Mouse (Mus musculus) adrenal gland, postnatal 10 days (tissue): ENCODE data around the gene Dusp10. TPM values are rescaled to one million over a fixed set of nuclear protein-coding genes. Genes with fewer than 3 reads are reported as not detected.

Experiments
- DNase-seq: peaks from one replicate; pipeline ENCODE4 v3.0.0; 2021; ENCODE audit warnings: mixed read lengths
- total RNA-seq, 2 experiments: library from RNA; stranded (reverse); gene quantifications; 2 replicates each; pipeline ENCODE4 v1.2.3; 2021

Dusp10 gene
- total RNA-seq, 2 experiments from 2014 or later = 17.4 to 30.9 TPM

GRCm38 (mm10) chr1:184030070-184030802, 17.1 kb downstream of the Dusp10 start:
- DNase-seq = no peak

GRCm38 (mm10) chr1:184032682-184033389, 19.7 kb downstream of the Dusp10 start:
- no peak for DNase-seq

- peak; percentile 85 for DNase-seq
Observed at GRCm38 (mm10) chr1:184033390-184034010, 20.4 kb downstream of the Dusp10 start.

GRCm38 (mm10) chr1:184034011-184034557, 21.0 kb downstream of the Dusp10 start, which contains the start of gene 1700056E22Rik:
TSS of gene 1700056E22Rik (minus strand) at chr1:184034301.
- DNase-seq = peak; percentile 99

GRCm38 (mm10) chr1:184034741-184035181, 21.7 kb downstream of the Dusp10 start:
- peak; percentile 53 for DNase-seq

GRCm38 (mm10) chr1:184035346-184035903, 22.3 kb downstream of the Dusp10 start:
- no peak for DNase-seq

- no peak for DNase-seq
Observed at GRCm38 (mm10) chr1:184037802-184038201, 24.7 kb downstream of the Dusp10 start.

GRCm38 (mm10) chr1:184039301-184039700, 26.2 kb downstream of the Dusp10 start:
- DNase-seq = no peak

GRCm38 (mm10) chr1:184040181-184040580, 27.1 kb downstream of the Dusp10 start:
- no peak for DNase-seq

- no peak for DNase-seq
Observed at GRCm38 (mm10) chr1:184040906-184041305, 27.8 kb downstream of the Dusp10 start.

GRCm38 (mm10) chr1:184041778-184042573, 28.9 kb downstream of the Dusp10 start:
- peak; percentile 78 for DNase-seq

GRCm38 (mm10) chr1:184042745-184043144, 29.6 kb downstream of the Dusp10 start:
- DNase-seq = no peak

GRCm38 (mm10) chr1:184043391-184043790, 30.3 kb downstream of the Dusp10 start:
- DNase-seq = no peak

GRCm38 (mm10) chr1:184046070-184046677, 33.1 kb downstream of the Dusp10 start:
- DNase-seq = no peak

GRCm38 (mm10) chr1:184047818-184048217, 34.7 kb downstream of the Dusp10 start:
- DNase-seq = no peak

- no peak for DNase-seq
Observed at GRCm38 (mm10) chr1:184048675-184049418, 35.7 kb downstream of the Dusp10 start.

GRCm38 (mm10) chr1:184051286-184051685, 38.2 kb downstream of the Dusp10 start:
- no peak for DNase-seq

GRCm38 (mm10) chr1:184051824-184052223, 38.7 kb downstream of the Dusp10 start:
- DNase-seq = peak; percentile 77

GRCm38 (mm10) chr1:184052331-184052730, 39.2 kb downstream of the Dusp10 start:
- no peak for DNase-seq

GRCm38 (mm10) chr1:184053141-184053540, 40.0 kb downstream of the Dusp10 start:
- DNase-seq = no peak
